Mouse (Mus musculus): Measurements from ENCODE around the gene Derl3.
"Not testable (repeated sequence)": the region's sequence is repeated elsewhere in the genome, so short reads cannot be mapped to it uniquely, and the experiment has no call there.

The Derl3 gene

GRCm38 (mm10) chr10:75872025-75872914, 20.9 kb upstream of the Derl3 start:
- intact Hi-C loops (cut with DNase I): no loop called here

- intact Hi-C loops (cut with DNase I): no loop called here
Measured at GRCm38 (mm10) chr10:75872915-75873542, 20.2 kb upstream of the Derl3 start.

GRCm38 (mm10) chr10:75873543-75874170, 19.6 kb upstream of the Derl3 start:
- intact Hi-C loops (cut with DNase I): no loop called here

GRCm38 (mm10) chr10:75878836-75879235, 14.4 kb upstream of the Derl3 start:
- intact Hi-C loops (cut with DNase I): no loop called here

GRCm38 (mm10) chr10:75880351-75880750, 12.9 kb upstream of the Derl3 start:
- intact Hi-C loops (cut with DNase I): loop anchor here (5.0 kb wide), 1 partner anchor 72 kb away; the partner anchor contains the start of gene Gm5134

- intact Hi-C loops (cut with DNase I): loop anchor here (5.0 kb wide), 1 partner anchor 71 kb away; the partner anchor contains the start of gene Gm5134
Measured at GRCm38 (mm10) chr10:75880771-75881577, 12.2 kb upstream of the Derl3 start.

GRCm38 (mm10) chr10:75881578-75882432, 11.4 kb upstream of the Derl3 start:
- intact Hi-C loops (cut with DNase I): loop anchor here (5.0 kb wide), 1 partner anchor 70 kb away; the partner anchor contains the start of gene Gm5134

- intact Hi-C loops (cut with DNase I): loop anchor here (5.0 kb wide), 1 partner anchor 70 kb away; the partner anchor contains the start of gene Gm5134
Measured at GRCm38 (mm10) chr10:75882433-75883231, 10.6 kb upstream of the Derl3 start.

GRCm38 (mm10) chr10:75883232-75883552, 10.0 kb upstream of the Derl3 start:
- intact Hi-C loops (cut with DNase I): loop anchor here (5.0 kb wide), 1 partner anchor 69 kb away; the partner anchor contains the start of gene Gm5134

GRCm38 (mm10) chr10:75884742-75885141, 8.5 kb upstream of the Derl3 start:
- intact Hi-C loops (cut with DNase I): loop anchor here (5.0 kb wide), 1 partner anchor 68 kb away; the partner anchor contains the start of gene Gm5134

- intact Hi-C loops (cut with DNase I): not testable (repeated sequence)
Measured at GRCm38 (mm10) chr10:75887504-75887903, 5.7 kb upstream of the Derl3 start.

- intact Hi-C loops (cut with DNase I): no loop called here
Measured at GRCm38 (mm10) chr10:75889406-75890153, 3.6 kb upstream of the Derl3 start.

GRCm38 (mm10) chr10:75894601-75895000, 1.4 kb downstream of the Derl3 start:
- intact Hi-C loops (cut with DNase I): no loop called here

GRCm38 (mm10) chr10:75895730-75896129, 2.5 kb downstream of the Derl3 start:
- intact Hi-C loops (cut with DNase I): loop anchor here (2.0 kb wide), 1 partner anchor 55 kb away; no protein-coding TSS in a partner anchor

GRCm38 (mm10) chr10:75896208-75896607, 3.0 kb downstream of the Derl3 start:
- intact Hi-C loops (cut with DNase I): loop anchor here (2.0 kb wide), 1 partner anchor 55 kb away; no protein-coding TSS in a partner anchor

- intact Hi-C loops (cut with DNase I): loop anchor here (2.0 kb wide), 1 partner anchor 53 kb away; no protein-coding TSS in a partner anchor
Measured at GRCm38 (mm10) chr10:75897373-75897772, 4.2 kb downstream of the Derl3 start.

GRCm38 (mm10) chr10:75898039-75898564, 4.9 kb downstream of the Derl3 start:
- intact Hi-C loops (cut with DNase I): no loop called here

GRCm38 (mm10) chr10:75898846-75899245, 5.6 kb downstream of the Derl3 start:
- intact Hi-C loops (cut with DNase I): no loop called here

Measured in adrenal gland (tissue).